Mouse (Mus musculus) granulocyte monocyte progenitor cell, adult 5-6 weeks (primary cell): ENCODE results near the gene Fbxl8. TPM values are rescaled to one million over a fixed set of nuclear protein-coding genes. Genes with fewer than 3 reads are reported as not detected.
A peak's percentile ranks its signal among the peaks of the same experiment; 100 is the strongest.

ENCODE experiments used
- ATAC-seq: replicated peaks from 2 replicates; pipeline ENCODE4 v1.8.0; 2016; ENCODE audit warnings: mild to moderate bottlenecking, moderate TSS enrichment, inconsistent platforms; ENCODE audit not compliant: poor library complexity, severe bottlenecking
- total RNA-seq, 2 experiments: library from RNA; stranded (forward) in 1 of 2; stranded (reverse) in 1 of 2; fragments of 200-712, 200-1000 nt in 1 of 2; fragments of >200 nt in 1 of 2; fragmentation: Nextera tagmentation in 1 of 2; gene quantifications; 2 replicates each; pipeline ENCODE4 v1.2.3; 2014 to 2017

The Fbxl8 gene
- total RNA-seq, 2 experiments from 2014 or later, result 0.21 to 3.6 TPM

- no peak for ATAC-seq
These were observed 35.5 kb downstream of the Fbxl8 start for GRCm38 (mm10) chr8:105299962-105300361.

DNA sequence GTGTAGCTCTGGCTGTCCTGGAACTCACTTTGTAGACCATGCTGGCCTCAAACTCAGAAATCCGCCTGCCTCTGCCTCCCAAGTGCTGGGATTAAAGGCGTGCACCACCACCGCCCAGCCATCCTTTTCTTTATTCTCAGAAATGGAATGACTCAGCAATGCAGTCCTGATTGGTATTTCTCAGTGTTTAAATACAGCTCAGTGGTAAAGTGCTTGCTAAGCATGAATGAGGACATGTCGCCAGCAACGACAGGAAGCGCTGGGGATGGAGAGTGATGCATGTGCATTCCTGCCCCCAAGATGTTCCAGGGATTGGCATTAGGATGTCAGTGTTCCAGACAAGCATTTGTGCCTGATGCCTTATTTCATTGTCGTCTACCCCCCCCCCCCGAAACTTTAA is 38.9 kb downstream of the Fbxl8 start:
- no peak for ATAC-seq

DNA sequence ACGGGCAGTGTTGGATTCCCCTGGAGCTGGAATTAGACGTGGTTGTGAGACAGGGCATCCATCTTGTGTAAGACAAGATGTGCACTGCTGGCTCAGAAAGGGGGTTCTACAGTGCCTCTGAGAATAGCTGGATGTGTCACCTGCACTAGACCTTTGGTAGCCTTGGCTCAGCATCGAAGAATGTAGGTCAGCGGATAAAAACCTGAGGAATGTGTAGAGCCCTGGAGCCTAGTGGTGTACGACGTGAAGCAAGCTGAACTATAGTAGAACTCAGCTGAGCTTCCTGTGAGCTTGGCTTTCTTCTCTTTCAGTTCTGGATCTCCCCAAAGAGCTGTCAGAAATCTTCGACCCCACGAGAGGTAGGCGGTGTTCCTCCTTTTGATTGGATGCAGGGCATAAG is 39.4 kb downstream of the Fbxl8 start:
- no peak for ATAC-seq

DNA sequence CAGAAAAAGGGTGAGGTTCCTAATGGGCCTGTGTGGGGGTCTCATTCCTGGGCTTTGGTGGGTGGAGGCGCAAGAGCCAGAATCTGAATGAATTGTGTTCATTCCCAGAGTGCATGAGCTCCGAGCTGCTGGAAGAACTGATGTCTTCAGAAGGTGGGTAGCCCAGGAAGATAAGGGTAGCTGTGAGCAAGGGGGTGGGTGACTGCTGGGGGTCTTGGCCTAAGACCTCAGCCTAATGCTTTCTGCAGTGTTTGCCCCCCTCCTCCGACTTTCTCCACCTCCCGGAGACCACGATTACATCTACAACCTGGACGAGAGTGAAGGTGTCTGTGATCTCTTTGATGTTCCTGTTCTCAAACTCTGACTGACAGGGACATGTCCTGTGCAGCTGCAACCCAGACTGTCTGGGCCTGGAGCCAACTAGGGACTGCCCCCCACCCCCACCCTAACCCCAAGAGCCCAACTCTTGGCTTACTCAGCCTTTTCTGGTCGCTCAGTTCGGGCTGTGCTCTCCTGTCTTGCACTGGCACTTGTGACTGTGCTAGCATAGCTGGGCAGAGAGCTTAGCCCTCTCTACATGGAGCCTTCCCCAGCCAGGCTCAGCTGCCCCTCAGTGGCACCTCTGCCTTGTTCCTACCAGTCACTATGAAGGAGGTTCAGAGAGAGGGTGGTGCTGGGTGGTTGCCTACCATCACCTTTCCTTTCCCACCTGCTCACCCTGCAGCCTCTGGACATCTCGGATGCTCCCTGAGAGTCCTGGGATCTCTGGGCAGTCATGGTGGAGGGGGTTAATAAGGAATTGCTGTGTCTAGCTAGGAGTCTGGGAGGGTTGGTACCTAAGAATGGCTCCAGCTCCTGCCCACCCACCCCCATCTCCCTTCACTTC is 40.1 kb downstream of the Fbxl8 start:
- ATAC-seq, result 0 out of 2 replicates have a peak, but pooled peaks have one; percentile 12

DNA sequence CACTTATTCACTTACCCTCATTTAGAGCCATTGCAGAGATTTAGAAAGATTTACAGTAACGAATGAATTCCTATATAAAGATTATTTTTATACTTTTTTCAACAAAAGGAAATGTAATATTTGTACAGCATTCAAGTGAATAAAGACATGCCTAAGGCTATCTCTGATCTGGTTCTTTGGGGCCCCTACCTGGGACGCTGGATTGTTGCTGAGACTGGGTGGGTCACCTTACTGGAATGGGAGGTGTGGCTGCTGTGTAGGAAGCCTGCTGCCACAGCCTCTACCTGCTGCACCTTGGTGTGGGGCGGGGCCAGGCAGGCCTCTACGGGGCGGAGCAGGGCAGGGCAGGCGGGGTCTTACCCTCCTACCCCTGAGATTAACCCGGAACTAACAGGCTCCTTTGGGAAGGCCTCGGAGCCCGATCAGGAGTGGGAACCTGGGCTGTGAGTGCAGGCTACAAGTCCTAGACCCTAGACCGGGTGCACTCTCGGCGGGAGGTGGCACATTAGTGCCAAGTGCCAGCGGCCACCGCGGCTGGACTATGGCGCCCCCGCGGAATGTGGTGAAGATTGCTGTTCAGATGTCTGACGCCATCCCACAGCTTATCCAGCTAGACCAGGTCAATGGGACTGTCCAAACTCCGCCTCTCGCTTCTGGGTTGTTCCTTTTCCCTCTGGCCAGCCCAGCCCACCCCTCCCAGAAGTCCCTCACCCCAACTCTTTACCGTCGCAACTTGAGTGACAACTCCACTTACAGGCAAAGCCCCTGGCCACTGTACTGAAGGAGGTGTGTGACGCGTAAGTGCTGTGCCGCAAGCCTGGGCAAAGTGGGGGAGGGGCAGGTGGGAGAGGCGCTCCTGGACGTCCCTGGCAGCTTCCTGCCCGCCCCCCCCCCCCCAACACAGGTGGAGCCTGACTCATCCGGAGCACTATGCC is 41.0 kb downstream of the Fbxl8 start, which contains the start of gene Elmo3:
Elmo3 (plus strand) TSS at position 391 of the 935 bp plus-strand sequence.
- ATAC-seq, result peak; percentile 49

DNA sequence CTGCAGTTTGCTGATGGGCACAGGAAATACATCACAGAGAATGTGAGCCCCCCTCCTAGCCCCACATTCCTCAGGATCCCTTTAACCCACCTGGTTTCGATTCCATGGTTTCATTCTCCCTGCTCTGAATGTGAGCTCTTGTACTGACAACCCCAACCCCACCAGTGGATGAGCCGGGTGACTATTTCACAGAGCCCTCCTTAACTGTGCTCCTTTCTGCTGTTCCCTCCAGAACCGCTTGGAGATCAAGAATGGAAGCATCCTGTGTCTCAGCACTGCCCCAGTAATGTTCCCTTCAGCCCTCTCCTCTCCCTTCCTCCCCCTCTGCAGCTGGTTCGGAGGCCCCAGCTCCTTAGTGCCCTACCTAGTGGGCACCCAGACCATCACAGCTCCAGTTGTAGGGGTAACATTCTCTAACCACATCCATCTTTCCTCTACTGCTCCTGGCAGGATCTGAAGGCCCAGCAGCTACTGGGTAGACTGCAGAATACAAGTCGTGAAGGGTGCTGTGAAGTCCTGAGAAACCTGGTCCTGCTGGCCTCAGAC is 41.8 kb downstream of the Fbxl8 start:
- ATAC-seq, result 0 out of 2 replicates have a peak, but pooled peaks have one; percentile 16

DNA sequence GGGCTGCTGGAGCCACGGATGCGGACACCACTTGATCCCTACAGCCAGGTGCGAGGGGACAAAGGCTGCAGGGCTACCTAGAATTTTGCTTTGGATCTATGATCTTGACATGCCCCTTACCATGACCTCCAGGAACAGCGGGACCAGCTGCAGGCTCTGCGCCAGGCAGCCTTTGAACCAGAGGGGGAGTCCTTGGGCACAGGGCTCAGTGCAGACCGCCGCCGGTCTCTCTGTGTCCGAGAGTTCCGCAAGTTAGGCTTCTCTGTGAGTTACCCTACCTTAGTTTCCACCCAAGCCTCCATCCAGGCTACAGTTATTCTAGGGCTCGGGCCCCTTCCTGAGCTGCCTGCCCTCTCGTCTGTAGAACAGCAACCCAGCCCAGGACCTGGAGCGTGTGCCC is 43.2 kb downstream of the Fbxl8 start:
- no peak for ATAC-seq

DNA sequence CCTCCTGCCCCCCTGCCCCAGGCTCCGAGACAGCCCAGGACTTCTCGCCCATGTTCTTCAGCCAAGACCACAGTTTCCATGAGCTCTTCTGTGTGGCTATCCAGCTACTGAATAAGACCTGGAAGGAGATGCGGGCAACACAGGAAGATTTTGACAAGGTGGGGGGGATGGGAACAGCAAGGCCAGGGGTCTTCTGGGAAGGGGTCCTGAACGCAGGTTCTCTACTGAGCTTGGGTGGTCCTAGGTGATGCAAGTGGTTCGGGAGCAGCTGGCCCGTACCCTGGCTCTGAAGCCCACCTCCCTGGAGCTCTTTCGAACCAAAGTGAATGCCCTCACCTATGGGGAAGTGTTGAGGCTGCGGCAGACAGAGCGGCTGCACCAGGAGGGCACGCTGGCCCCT is 44.0 kb downstream of the Fbxl8 start:
- no peak for ATAC-seq

DNA sequence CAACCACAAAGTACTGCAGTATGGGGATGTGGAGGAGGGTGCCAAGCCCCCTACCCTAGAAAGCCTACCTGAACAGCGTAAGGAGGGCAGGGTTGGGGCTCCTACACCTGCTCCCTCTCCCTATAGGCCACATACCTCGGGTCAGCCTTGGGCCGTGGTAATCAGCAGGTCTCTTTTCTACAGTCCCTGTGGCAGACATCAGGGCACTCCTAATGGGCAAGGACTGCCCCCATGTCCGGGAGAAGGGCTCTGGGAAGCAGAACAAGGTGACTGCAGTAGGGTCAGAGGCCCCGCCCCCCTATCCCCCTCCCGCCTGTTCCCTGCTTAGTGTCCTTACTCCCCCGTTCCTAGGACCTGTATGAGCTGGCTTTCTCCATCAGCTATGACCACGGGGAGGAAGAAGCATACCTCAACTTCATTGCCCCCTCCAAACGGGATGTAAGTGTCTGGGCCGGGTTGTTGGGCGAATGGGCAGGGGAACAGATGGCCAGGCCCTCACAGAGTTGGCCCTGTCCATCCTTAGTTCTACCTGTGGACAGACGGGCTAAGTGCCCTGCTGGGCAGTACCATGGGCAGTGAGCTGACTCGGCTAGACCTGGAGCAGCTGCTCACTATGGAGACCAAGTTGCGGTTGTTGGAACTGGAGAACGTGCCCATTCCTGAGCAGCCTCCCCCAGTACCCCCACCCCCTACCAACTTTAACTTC is 44.8 kb downstream of the Fbxl8 start:
- no peak for ATAC-seq

- ATAC-seq, result no peak
These were observed 45.7 kb downstream of the Fbxl8 start for GRCm38 (mm10) chr8:105310118-105310517.

- ATAC-seq, result no peak
These were observed 47.3 kb downstream of the Fbxl8 start for GRCm38 (mm10) chr8:105311718-105312117.

DNA sequence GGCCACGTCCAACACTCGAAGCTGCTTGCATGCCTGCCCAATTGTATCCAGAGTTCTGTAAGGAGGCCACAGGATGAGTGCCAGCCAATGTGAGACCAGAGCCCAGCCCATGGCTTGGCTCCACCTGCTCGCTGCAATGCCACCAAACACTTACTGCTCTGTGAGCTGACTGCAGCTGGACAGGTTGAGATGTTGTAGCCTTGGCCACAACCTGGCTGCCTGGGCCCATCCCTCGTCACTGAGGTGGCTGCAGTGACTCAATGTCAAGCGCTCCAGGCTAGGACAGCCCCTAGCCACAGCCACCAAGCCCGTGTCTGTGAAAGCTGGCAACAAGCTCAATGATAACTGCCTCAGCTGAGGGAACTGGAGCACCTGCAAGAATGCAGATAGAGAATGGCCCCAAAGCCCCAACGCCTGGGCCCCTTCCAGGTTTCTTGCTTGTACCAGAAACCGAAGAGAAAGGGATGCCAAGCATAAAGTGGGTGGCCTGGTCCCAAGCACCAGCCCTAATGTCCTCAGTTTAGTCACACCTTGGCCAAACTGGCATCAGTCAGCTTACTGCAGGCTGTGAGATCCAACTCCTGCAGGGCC is 48.5 kb downstream of the Fbxl8 start:
- no peak for ATAC-seq

DNA sequence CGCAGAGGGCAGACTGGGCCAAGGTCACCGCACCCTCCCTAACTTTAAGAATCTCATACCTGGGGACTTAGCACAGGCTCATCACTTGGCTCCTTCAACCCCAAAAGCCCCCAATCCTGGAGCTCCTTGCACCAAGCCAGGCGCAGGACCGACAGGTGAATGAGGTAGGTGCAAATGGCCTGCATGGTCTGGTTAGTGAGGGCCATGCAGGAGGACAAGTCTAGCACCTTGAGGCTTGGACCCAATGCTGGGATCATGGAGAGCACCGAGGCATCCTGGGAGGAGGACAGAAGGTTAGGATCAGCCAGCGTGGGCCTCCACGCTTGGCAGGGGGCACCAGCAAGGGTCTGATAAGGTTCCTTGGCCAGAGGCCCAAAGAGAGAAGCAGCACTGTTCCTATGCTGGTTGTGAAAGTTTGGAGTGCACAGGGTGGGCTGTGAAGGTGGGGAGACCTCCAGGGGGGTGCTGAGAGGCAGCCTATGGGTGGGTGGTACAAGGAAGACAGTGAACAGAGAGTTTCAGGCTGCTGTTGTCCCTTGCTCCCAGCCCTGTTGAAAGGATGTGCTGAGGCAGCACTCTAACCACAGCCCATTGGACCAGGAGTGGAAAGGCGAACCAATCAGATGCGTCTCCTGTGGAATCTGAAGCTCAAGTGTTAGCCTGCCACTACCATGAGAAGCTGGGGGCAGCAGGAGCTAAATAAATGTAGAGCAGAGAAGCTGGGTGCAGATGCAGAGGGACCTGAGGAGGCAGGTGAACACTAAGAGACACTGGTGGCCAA is 49.4 kb downstream of the Fbxl8 start:
- ATAC-seq, result no peak

- ATAC-seq, result no peak
These were observed 50.8 kb downstream of the Fbxl8 start for GRCm38 (mm10) chr8:105315073-105315769.

DNA sequence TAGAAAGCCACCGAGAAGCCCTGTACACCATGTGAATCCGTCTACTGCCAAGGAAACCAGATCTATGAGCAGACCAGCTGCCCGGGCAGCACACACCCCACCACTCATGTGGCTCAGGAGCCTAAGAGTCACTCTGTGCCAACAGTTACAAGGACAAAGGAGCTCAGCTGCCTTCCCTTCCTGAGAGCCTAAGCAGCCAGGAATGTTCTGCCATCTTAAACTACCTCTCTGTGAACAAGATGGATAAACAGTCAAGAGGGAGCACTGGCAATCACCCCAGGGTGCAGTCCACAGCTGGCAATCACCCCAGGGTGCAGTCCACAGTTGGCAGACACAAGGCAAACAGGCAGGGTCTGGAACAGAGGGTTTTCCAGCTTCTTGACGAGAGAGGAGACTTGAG is 53.5 kb downstream of the Fbxl8 start:
- ATAC-seq, result no peak

- ATAC-seq, result no peak
These were observed 54.3 kb downstream of the Fbxl8 start for GRCm38 (mm10) chr8:105318662-105319190.
